Mouse (Mus musculus): ENCODE measurements around the gene Wipi2.

DNA sequence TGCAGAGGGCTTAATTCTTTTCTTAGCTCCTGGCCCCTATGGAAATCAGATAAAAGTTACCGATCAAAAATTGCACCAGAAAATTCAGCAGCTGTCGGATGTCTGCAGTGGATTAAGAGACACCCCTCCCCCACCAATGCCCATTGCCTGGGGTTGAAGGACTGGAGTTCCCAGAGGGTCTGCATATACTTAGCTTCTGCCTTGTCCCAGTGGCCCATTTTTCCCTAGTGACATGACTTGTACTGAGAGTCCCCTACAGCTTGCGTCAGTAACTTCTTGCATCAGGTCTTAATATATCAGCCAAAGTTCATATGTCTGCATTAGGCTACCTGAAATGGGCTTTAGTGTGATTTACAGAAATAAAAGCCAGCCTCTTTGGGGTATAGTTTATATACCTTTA lies 22.9 kb downstream of the Wipi2 start:
- TF ChIP-seq CTCF (IDR thresholded peaks at IDR 0.05; ENCODE audit: low read depth) (no peak), EP300 (optimal IDR thresholded peaks at IDR 0.05) (no peak)

All from stomach, postnatal 0 days (tissue).